Mouse (Mus musculus): ENCODE data around the gene Hspb8. TPM values are rescaled to one million over a fixed set of nuclear protein-coding genes. Genes with fewer than 3 reads are reported as not detected.
A peak's percentile ranks its signal among the peaks of the same experiment; 100 is the strongest.

The Hspb8 gene
- total RNA-seq, 2 experiments from 2014 or later, result 234 to 341 TPM

DNA sequence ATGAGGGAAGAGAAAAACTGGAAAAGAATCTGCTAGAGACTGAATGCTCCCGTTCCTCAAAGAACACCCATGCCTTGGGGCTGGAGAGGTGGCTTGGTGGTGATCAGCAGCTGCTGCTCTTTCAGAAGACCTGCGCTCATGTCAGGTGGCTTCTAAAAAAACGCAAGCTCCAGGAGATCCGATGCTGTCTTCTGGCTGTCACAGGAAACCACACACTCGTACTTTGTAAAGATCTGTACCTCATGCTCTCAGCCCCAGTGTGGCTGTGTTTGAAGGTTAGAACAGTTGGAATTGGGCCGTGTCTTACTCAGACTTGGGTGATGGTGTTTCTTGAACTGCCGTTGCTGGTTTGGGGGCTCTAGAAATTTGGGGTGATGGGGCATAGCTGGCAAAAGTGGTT is 42.3 kb downstream of the Hspb8 start:
- DNase-seq, result no peak
- intact Hi-C loops (cut with DNase I), result no loop called here
- Histone ChIP-seq H3K4me3 (no peak overlapping the region), H3K27ac (no peak overlapping the region)
- TF ChIP-seq CTCF (IDR thresholded peaks at IDR 0.05), result no peak

DNA sequence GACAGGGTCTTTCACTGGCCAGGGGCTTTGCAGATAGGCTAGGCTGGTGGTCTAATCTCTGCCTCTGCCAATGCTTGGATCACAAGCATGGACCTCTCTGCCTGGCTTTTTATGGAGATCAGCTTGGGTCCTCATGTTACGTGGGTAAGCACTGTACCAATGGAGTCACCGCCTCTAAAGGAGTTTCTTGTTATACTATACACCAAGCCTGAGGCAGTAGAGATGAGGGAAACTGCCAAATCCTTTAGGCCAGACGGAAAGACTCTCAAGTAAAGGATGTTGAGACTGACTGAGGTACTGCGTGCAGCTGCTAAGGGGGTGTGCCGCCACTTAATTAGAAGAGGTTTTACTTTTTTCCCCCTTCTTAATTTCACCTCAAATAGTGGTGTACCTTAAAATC is 43.8 kb downstream of the Hspb8 start:
- H3K4me3 ChIP-seq, result no peak overlapping the region
- DNase-seq, result no peak
- no peak for TF ChIP-seq CTCF (IDR thresholded peaks at IDR 0.05)
- intact Hi-C loops (cut with DNase I), result no loop called here
- H3K27ac ChIP-seq, result no peak overlapping the region

DNA sequence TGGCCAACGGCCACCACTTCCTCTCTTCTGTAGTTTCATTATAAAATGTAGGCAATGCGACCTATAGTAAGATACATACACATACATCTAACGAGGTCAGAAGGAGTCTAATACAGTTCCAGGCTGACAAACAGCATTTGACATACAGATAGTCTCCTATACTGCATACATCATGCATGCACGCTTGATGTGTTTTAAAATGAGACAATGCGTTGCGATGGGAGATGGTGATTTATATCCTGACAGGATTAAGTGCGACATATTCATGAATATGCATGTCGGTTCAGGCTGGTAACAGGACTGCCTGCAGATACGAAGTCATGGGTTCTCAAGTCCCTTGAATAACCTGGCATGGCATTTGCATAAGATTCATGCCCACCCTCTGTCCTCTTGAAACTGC is 54.7 kb downstream of the Hspb8 start:
- H3K4me3 ChIP-seq, result no peak overlapping the region
- DNase-seq, result no peak
- H3K27ac ChIP-seq, result no peak overlapping the region
- intact Hi-C loops (cut with DNase I), result no loop called here
- no peak for TF ChIP-seq CTCF (IDR thresholded peaks at IDR 0.05)

DNA sequence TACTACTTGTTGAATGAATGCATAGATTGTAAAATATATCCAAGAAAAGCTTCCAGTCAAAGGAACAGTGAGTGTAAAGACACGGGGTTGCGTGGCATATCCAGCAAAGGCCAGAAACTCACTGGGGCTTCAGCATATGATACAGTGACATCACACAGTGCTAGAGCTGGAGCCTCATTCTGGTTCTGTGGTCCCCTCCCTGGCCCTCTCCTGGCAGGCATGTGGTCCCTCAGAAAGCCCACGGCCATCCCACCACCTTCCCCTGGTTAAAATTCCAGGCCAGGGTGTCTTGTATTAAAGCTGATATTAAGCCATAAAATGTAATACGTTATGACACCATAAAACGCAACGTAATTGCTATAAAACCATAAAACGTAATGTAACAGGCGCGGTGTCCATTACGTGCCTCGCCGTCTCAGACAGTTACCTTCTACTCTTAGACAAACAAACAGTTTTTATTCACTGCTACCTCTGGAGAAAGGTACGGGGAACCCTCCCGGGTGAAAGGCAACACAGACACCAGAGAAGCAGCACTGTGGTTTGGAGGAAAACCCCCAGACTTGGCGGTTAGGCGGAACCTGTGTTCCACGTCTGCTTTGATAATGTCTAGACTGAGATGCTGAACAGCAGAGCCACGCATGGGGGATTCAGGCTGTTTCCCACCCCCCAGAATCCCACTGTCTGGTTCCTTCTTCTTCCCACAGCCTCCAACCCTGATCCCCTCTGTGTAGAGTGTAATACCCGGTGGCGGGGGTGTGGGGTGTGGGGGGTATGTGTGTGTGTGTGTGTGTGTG is 55.6 kb downstream of the Hspb8 start:
- DNase-seq, result no peak
- no peak for TF ChIP-seq CTCF (IDR thresholded peaks at IDR 0.05)
- H3K27ac ChIP-seq, result no peak overlapping the region
- H3K4me3 ChIP-seq, result no peak overlapping the region
- intact Hi-C loops (cut with DNase I), result no loop called here

DNA sequence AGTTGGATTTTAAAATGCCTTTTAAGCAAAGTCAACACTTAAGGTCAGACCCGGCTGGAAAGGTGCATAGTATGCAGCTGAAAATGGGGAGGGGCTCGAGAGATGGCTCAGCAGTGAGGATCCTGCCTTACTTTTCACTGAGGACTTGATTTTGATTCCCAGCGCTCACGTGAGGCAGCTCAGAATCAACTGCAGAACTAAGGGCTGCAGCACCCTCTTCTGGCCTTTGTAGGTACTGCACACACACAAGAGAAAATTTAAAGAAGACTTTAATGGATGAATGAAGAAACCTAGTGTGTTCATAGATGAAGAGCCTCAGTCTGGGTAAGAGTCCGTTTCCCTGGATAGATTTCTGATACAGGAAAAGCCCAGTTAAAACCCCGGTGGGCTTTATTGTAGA is 61.3 kb downstream of the Hspb8 start:
- no peak overlapping the region for H3K27ac ChIP-seq
- intact Hi-C loops (cut with DNase I), result no loop called here
- TF ChIP-seq CTCF (IDR thresholded peaks at IDR 0.05), result peak; percentile 9; the same call in 1 of the 2 replicates
- H3K4me3 ChIP-seq, result no peak overlapping the region
- no peak for DNase-seq

DNA sequence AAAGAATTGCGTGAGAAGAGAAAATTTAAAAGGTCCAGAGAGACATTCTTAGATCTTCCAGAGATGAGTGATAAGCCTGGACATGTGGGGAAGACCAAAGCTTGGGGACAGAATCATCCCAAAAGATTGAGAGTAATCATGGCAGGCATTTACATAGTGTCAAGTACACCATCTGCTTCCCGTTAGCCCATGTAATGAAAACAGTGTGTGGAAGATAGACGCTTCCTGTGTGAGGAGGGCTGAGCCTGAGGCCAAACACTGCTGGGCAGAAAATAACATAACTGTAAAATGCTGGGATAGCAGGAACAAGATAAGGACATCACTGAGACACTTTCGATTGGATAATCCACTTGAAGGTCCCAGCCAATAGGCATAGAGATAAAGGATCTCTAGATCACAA is 61.9 kb downstream of the Hspb8 start:
- no peak for TF ChIP-seq CTCF (IDR thresholded peaks at IDR 0.05)
- no peak overlapping the region for H3K4me3 ChIP-seq
- H3K27ac ChIP-seq, result no peak overlapping the region
- DNase-seq, result no peak
- intact Hi-C loops (cut with DNase I), result no loop called here

Other genes starting within 250 kb of the Hspb8 start
- gene Ccdc60, start 133.9 kb downstream of the Hspb8 start, total RNA-seq (2021), result not detected
- gene Srrm4, start 169.0 kb upstream of the Hspb8 start, total RNA-seq (2021), result under 1 TPM; 0.15 to 0.47 TPM

All from gastrocnemius, adult 2 months (tissue).